Mouse (Mus musculus): ENCODE measurements at regions not wholly inside any gene's neighbourhood (a gene's known extent, or its start where the extent isn't known, plus 50 kb on each side); places are given as distances from the start of the nearest gene placed in this dataset.

DNA sequence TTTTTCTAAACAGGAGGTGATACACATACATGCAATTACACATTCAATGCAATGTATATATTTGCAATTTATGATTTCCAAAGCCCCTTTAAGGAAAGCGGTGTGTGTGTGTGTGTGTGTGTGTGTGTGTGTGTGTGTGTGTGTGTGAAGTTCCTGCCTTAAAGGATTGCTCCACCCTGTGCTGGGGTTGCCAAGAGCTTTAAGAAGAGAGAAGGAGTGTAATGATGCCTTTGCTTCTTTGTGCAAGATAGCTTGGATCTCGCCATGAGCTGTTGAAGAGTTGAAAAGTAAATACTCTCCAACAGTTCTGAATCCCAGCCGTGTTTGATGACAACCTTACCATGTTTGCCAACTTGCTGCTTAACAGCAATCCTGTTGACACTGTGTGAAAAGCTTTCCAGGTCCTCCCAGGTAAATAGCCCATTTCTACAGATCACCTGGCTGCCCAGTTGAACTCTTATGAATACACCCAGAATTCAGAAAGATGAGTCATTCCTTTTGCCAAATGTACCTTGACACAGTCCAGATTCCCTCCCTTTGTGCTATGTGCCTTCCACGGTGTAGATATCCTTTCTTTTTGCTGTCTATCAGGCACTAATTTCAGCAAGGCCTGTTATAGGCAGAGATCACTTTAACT is 216.3 kb downstream of the Ikzf2 start:
- H3K27ac ChIP-seq: no peak overlapping the region
- H3K9me3 ChIP-seq: no peaks in the 10 kb centered on the region
- no peaks in the 10 kb centered on the region for H3K27me3 ChIP-seq
- H3K9ac ChIP-seq: no peak overlapping the region
- 79% methylated on average over 4 of the region's 4 CpGs for WGBS
- no peak overlapping the region for H3K4me2 ChIP-seq
- no peak for ATAC-seq (ENCODE audit: insufficient number of reproducible peaks, insufficient read depth, low FRiP score, low TSS enrichment, low read depth)
- peaks cover 10% of the 10 kb centered on the region for H3K4me1 ChIP-seq
- no peaks in the 10 kb centered on the region for H3K36me3 ChIP-seq
- no peak overlapping the region for H3K4me3 ChIP-seq

DNA sequence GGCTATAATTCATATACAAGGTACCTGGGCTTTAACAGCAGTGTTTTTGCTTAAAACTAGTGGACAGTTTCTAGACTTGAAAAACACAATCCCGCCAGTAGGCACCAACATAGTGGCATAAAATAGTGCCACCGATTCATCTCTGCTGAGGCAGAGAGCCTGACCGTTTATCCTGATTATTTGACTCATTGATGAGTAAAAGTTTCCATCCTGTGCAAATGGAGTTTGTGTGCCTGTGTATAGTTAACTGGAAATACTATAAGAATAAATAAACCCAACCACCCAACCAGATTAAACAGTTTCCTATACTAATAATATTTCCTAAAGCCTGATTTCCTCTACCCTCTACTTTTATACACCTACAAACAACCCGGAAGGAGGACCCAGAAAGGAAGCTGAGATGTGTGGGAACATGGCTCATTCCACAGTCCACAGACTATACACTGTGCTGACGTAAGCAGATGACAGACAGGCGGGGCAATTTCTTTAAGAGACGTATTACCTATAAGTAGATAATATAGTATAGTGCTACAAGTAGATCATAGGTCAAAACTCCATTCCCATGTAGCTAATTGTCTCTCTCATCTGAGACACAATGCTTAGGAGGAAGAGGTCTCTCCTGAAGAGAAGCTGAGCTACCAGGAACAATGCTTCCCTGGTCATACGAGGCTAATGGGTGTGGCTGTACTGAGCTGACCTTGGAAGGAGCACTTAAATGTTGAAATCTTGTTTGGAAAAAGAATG is 217.7 kb downstream of the Ikzf2 start:
- Histone ChIP-seq H3K27me3 (no peaks in the 10 kb centered on the region), H3K4me2 (no peak overlapping the region), H3K4me3 (no peak overlapping the region), H3K27ac (no peak overlapping the region), H3K36me3 (no peaks in the 10 kb centered on the region), H3K9ac (no peak overlapping the region), H3K4me1 (peaks cover 10% of the 10 kb centered on the region), H3K9me3 (no peaks in the 10 kb centered on the region)
- WGBS: 79% methylated on average over 8 of the region's 8 CpGs
- no peak for ATAC-seq (ENCODE audit: insufficient number of reproducible peaks, insufficient read depth, low FRiP score, low TSS enrichment, low read depth)

GRCm38 (mm10) chr1:69466534-69467275 is 220.3 kb downstream of the Ikzf2 start:
- no peaks in the 10 kb centered on the region for H3K9me3 ChIP-seq
- no peak overlapping the region for H3K4me3 ChIP-seq
- WGBS: 14% methylated on average over 5 of the region's 5 CpGs
- no peaks in the 10 kb centered on the region for H3K36me3 ChIP-seq
- no peaks in the 10 kb centered on the region for H3K27me3 ChIP-seq
- no peak overlapping the region for H3K4me2 ChIP-seq
- no peak overlapping the region for H3K9ac ChIP-seq
- ATAC-seq (ENCODE audit: insufficient number of reproducible peaks, insufficient read depth, low FRiP score, low TSS enrichment, low read depth): no peak
- peaks cover 10% of the 10 kb centered on the region for H3K4me1 ChIP-seq
- 0 out of 2 replicates have a peak overlapping the region, but pooled peaks have one; percentile 1 for H3K27ac ChIP-seq

DNA sequence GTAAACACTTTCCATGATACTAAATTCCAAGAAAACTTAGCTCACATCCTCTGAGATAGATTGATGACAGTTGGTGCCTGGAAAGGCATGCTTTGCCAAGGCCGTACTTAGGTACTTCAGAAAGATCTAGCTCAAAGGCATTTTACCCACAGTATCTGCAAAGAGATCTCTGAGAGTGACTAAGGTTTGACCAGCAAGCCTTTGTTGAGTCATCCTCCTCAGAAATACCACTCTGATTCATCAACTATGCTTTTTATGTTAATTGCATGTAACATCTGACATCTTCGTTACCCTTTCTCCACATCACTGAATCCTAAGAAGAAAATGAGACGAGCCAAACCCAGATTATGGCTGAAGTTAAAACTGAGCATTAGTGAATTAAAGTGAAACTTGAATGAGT is 225.9 kb downstream of the Ikzf2 start:
- WGBS: 77% methylated on average over 3 of the region's 3 CpGs
- ATAC-seq (ENCODE audit: insufficient number of reproducible peaks, insufficient read depth, low FRiP score, low TSS enrichment, low read depth): no peak

DNA sequence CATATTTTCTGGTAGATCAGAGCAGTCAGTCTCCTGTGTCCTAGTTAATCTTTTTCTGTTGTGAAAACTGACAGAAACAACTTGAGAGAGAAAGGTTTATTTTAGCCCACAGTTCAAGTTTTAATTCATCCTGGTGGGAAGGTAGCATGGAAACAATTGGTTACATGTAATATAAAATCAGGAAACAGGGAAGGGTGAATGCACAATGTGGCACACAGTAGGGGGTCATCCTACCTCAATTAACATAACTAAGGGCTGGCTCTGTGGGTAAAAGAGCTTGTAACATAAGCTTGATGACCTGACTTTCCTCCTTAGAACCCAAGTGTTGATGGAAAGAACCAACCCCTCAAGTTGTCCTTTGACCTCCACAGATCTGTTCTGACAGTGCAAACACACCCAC is 227.1 kb downstream of the Ikzf2 start:
- H3K4me1 ChIP-seq: no peaks in the 10 kb centered on the region
- H3K9ac ChIP-seq: no peak overlapping the region
- H3K4me3 ChIP-seq: no peak overlapping the region
- H3K9me3 ChIP-seq: no peaks in the 10 kb centered on the region
- H3K27me3 ChIP-seq: no peaks in the 10 kb centered on the region
- H3K4me2 ChIP-seq: no peak overlapping the region
- no peaks in the 10 kb centered on the region for H3K36me3 ChIP-seq
- ATAC-seq (ENCODE audit: insufficient number of reproducible peaks, insufficient read depth, low FRiP score, low TSS enrichment, low read depth): no peak
- no peak overlapping the region for H3K27ac ChIP-seq

More for the DNA sequence above, 225.9 kb downstream of the Ikzf2 start:
- no peak overlapping the region for H3K4me2 ChIP-seq
- no peaks in the 10 kb centered on the region for H3K27me3 ChIP-seq
- H3K4me1 ChIP-seq: no peaks in the 10 kb centered on the region
- H3K9ac ChIP-seq: no peak overlapping the region
- H3K4me3 ChIP-seq: no peak overlapping the region
- H3K27ac ChIP-seq: no peak overlapping the region
- H3K9me3 ChIP-seq: no peaks in the 10 kb centered on the region
- no peaks in the 10 kb centered on the region for H3K36me3 ChIP-seq

DNA sequence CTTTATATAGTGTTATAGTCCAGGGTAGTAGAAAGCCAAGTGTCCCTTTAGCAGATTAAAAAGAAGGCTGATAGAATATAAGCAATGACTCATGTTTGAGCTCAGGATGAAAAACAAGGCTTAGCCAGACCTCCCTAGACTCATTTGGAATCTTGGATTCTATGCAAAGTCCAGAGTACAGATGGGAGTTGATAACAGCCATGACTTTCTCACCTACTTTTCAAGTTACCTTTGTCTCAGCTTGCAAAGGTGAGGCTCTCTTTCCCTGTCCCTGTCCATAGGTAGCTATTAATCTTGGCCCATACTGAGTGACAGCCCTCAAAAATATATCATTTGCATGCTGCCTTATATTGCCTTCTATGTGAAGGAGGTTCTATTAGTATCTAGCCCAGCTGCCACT is 229.6 kb downstream of the Ikzf2 start:
- no peaks in the 10 kb centered on the region for H3K27me3 ChIP-seq
- no peaks in the 10 kb centered on the region for H3K36me3 ChIP-seq
- no peak for ATAC-seq (ENCODE audit: insufficient number of reproducible peaks, insufficient read depth, low FRiP score, low TSS enrichment, low read depth)
- no peak overlapping the region for H3K4me2 ChIP-seq
- no peak overlapping the region for H3K27ac ChIP-seq
- H3K9ac ChIP-seq: no peak overlapping the region
- H3K4me1 ChIP-seq: no peaks in the 10 kb centered on the region
- no peak overlapping the region for H3K4me3 ChIP-seq
- H3K9me3 ChIP-seq: no peaks in the 10 kb centered on the region

GRCm38 (mm10) chr1:69453991-69454390 is 233.1 kb downstream of the Ikzf2 start:
- H3K36me3 ChIP-seq: no peaks in the 10 kb centered on the region
- no peak overlapping the region for H3K4me2 ChIP-seq
- no peaks in the 10 kb centered on the region for H3K4me1 ChIP-seq
- H3K27ac ChIP-seq: no peak overlapping the region
- H3K27me3 ChIP-seq: no peaks in the 10 kb centered on the region
- H3K4me3 ChIP-seq: no peak overlapping the region
- 84% methylated on average over 3 of the region's 3 CpGs for WGBS
- no peaks in the 10 kb centered on the region for H3K9me3 ChIP-seq
- no peak for ATAC-seq (ENCODE audit: insufficient number of reproducible peaks, insufficient read depth, low FRiP score, low TSS enrichment, low read depth)
- no peak overlapping the region for H3K9ac ChIP-seq

GRCm38 (mm10) chr1:69452910-69453309 is 234.1 kb downstream of the Ikzf2 start:
- no peak for ATAC-seq (ENCODE audit: insufficient number of reproducible peaks, insufficient read depth, low FRiP score, low TSS enrichment, low read depth)
- H3K27ac ChIP-seq: no peak overlapping the region
- H3K9me3 ChIP-seq: no peaks in the 10 kb centered on the region
- no peaks in the 10 kb centered on the region for H3K4me1 ChIP-seq
- H3K36me3 ChIP-seq: no peaks in the 10 kb centered on the region
- H3K9ac ChIP-seq: no peak overlapping the region
- H3K4me3 ChIP-seq: no peak overlapping the region
- no peaks in the 10 kb centered on the region for H3K27me3 ChIP-seq
- no peak overlapping the region for H3K4me2 ChIP-seq

- Histone ChIP-seq H3K36me3 (no peaks in the 10 kb centered on the region), H3K4me2 (no peak overlapping the region), H3K9ac (no peak overlapping the region), H3K9me3 (no peaks in the 10 kb centered on the region), H3K27ac (no peak overlapping the region), H3K27me3 (no peaks in the 10 kb centered on the region), H3K4me3 (no peak overlapping the region), H3K4me1 (peaks cover 6% of the 10 kb centered on the region)
- 45% methylated on average over 2 of the region's 2 CpGs for WGBS
- ATAC-seq (ENCODE audit: insufficient number of reproducible peaks, insufficient read depth, low FRiP score, low TSS enrichment, low read depth): no peak
Measured at GRCm38 (mm10) chr1:69450455-69450854, 236.6 kb downstream of the Ikzf2 start.

GRCm38 (mm10) chr1:69447276-69447675 is 239.8 kb downstream of the Ikzf2 start:
- Histone ChIP-seq H3K4me1 (peaks cover 6% of the 10 kb centered on the region), H3K9me3 (no peaks in the 10 kb centered on the region), H3K36me3 (no peaks in the 10 kb centered on the region), H3K4me2 (no peak overlapping the region), H3K4me3 (no peak overlapping the region), H3K9ac (no peak overlapping the region), H3K27ac (no peak overlapping the region), H3K27me3 (no peaks in the 10 kb centered on the region; the same call in 1 of the 2 replicates)
- 68% methylated on average over 5 of the region's 5 CpGs for WGBS
- ATAC-seq (ENCODE audit: insufficient number of reproducible peaks, insufficient read depth, low FRiP score, low TSS enrichment, low read depth): no peak

- 72% methylated on average over 4 of the region's 4 CpGs for WGBS
- Histone ChIP-seq H3K36me3 (no peaks in the 10 kb centered on the region), H3K9me3 (no peaks in the 10 kb centered on the region), H3K4me3 (no peak overlapping the region), H3K27me3 (no peaks in the 10 kb centered on the region; the same call in 1 of the 2 replicates), H3K9ac (no peak overlapping the region), H3K27ac (no peak overlapping the region), H3K4me1 (peaks cover 6% of the 10 kb centered on the region), H3K4me2 (no peak overlapping the region)
- no peak for ATAC-seq (ENCODE audit: insufficient number of reproducible peaks, insufficient read depth, low FRiP score, low TSS enrichment, low read depth)
Measured at GRCm38 (mm10) chr1:69444722-69445121, 242.3 kb downstream of the Ikzf2 start.

DNA sequence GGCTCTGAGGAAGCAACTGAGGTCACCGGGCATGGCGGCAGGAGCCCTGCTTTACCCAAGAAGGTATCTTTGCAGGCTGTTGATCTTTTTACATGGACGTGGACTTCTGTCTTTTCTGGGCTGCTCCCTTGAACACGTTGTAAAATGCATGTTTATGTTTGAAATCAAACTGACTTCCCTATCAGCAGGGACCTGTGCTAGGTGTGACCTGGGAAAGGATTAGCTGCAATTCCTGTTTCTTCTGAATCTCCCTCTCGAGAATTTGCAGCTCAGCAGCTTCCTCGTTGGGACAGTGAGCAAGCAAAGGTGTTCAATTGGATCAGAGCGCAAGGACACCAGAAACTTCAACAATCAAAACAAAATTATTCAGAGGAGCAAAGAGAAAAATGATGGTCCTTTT is 243.6 kb downstream of the Ikzf2 start:
- Histone ChIP-seq H3K9ac (no peak overlapping the region), H3K36me3 (no peaks in the 10 kb centered on the region), H3K4me2 (no peak overlapping the region), H3K9me3 (no peaks in the 10 kb centered on the region), H3K4me3 (no peak overlapping the region), H3K4me1 (peaks cover 6% of the 10 kb centered on the region), H3K27me3 (no peaks in the 10 kb centered on the region; the same call in 1 of the 2 replicates), H3K27ac (no peak overlapping the region)
- 62% methylated on average over 7 of the region's 7 CpGs for WGBS
- no peak for ATAC-seq (ENCODE audit: insufficient number of reproducible peaks, insufficient read depth, low FRiP score, low TSS enrichment, low read depth)

Measured in embryonic facial prominence, embryonic 13.5 days (tissue).